9 mouse cellular contexts compared by ENCODE assay signal in genomic region chr1:164061278-164061677, GRCm38 (mm10). TPM values are rescaled to one million over a fixed set of nuclear protein-coding genes. Genes with fewer than 3 reads are reported as not detected.
A peak's percentile ranks its signal among the peaks of the same experiment; 100 is the strongest.
DNase-seq lines count a peak whose midpoint lies in the region; ATAC-seq lines count a peak whose summit lies in the region.
"Had no signal": no experiment of that assay in that cellular context is flagged by ENCODE, and none has a peak within 500 bp of the region (broad histone marks: within the 10 kb centered on the region; RNA-seq: fewer than 3 reads in every experiment).

No protein-coding gene starts in this region.

- no peak for ATAC-seq in liver, embryonic 15.5 days (ENCODE audit: insufficient read depth)
- no peak for ATAC-seq in liver, embryonic 11.5 days (replicated peaks; ENCODE audit: low FRiP score)
- ATAC-seq in midbrain, embryonic 15.5 days (replicated peaks): no peak

- H3K9ac ChIP-seq in liver, embryonic 15.5 days: no peak overlapping the region
- no peak overlapping the region for H3K9ac ChIP-seq in liver, embryonic 11.5 days (ENCODE audit: low read depth, low read length)
- no peak overlapping the region for H3K9ac ChIP-seq in midbrain, embryonic 15.5 days

- WGBS in liver, embryonic 15.5 days (ENCODE audit: insufficient replicate concordance): 9% methylated on average over 4 of the region's 4 CpGs
- WGBS in liver, embryonic 11.5 days: 15% methylated on average over 4 of the region's 4 CpGs
- 48% methylated on average over 4 of the region's 4 CpGs for WGBS in midbrain, embryonic 15.5 days

- H3K9me3 ChIP-seq in liver, embryonic 15.5 days (replicated peaks): no peaks in the 10 kb centered on the region
- no peaks in the 10 kb centered on the region for H3K9me3 ChIP-seq in liver, embryonic 11.5 days (ENCODE audit: control insufficient read depth, low read length)
- no peaks in the 10 kb centered on the region for H3K9me3 ChIP-seq in midbrain, embryonic 15.5 days

- H3K27ac ChIP-seq in liver, embryonic 15.5 days (replicated peaks): no peak overlapping the region
- no peak overlapping the region for H3K27ac ChIP-seq in liver, embryonic 11.5 days (ENCODE audit: low read depth, low read length)
- H3K27ac ChIP-seq in midbrain, embryonic 15.5 days: no peak overlapping the region

- H3K27me3 ChIP-seq in liver, embryonic 15.5 days: no peaks in the 10 kb centered on the region
- no peaks in the 10 kb centered on the region for H3K27me3 ChIP-seq in liver, embryonic 11.5 days (replicated peaks; ENCODE audit: control insufficient read depth, insufficient read depth, low read length)
- H3K27me3 ChIP-seq in midbrain, embryonic 15.5 days (replicated peaks): no peaks in the 10 kb centered on the region

- no peak overlapping the region for H3K4me3 ChIP-seq in liver, embryonic 15.5 days (replicated peaks)
- H3K4me3 ChIP-seq in liver, embryonic 11.5 days (ENCODE audit: low read depth, low read length): no peak overlapping the region
- H3K4me3 ChIP-seq in midbrain, embryonic 15.5 days: no peak overlapping the region

- DNase-seq in adrenal gland, postnatal 14 days: peak; percentile 15
- no peak for DNase-seq in adrenal gland, adult 2 months
- DNase-seq in liver, embryonic 11.5 days (ENCODE audit: low spot score): no peak
- peak; percentile 49 for DNase-seq in c-Kit-positive CD71-negative TER-119-negative erythroid progenitor cells, embryonic 14.5 days (ENCODE audit: low read depth)
- DNase-seq in mesoderm, embryonic 11.5 days (ENCODE audit: low read depth, low spot score): peak; percentile 16
- DNase-seq in left cerebral cortex, adult 11 months (ENCODE audit: low spot score): no peak
- DNase-seq: layer of hippocampus, adult 9-11 months had no signal

- no peaks in the 10 kb centered on the region; the same call in 1 of the 2 replicates for H3K4me1 ChIP-seq in liver, embryonic 15.5 days (replicated peaks)
- no peaks in the 10 kb centered on the region for H3K4me1 ChIP-seq in liver, embryonic 11.5 days (replicated peaks; ENCODE audit: control insufficient read depth, insufficient read depth, low read length)
- H3K4me1 ChIP-seq in midbrain, embryonic 15.5 days: no peaks in the 10 kb centered on the region

- no peaks in the 10 kb centered on the region for H3K36me3 ChIP-seq in liver, embryonic 15.5 days (replicated peaks)
- no peaks in the 10 kb centered on the region for H3K36me3 ChIP-seq in liver, embryonic 11.5 days (ENCODE audit: control insufficient read depth, insufficient read depth, low read length)
- no peaks in the 10 kb centered on the region for H3K36me3 ChIP-seq in midbrain, embryonic 15.5 days (replicated peaks)

- H3K4me2 ChIP-seq in liver, embryonic 15.5 days: peak overlapping the region; percentile 3; the same call in 1 of the 2 replicates
- H3K4me2 ChIP-seq in liver, embryonic 11.5 days: no peak overlapping the region
- H3K4me2 ChIP-seq in midbrain, embryonic 15.5 days: no peak overlapping the region

RNA-seq across cellular contexts. Expression of gene Sell, which starts 0.5 kb away (rescaled TPM):
- total RNA-seq in adrenal gland, postnatal 14 days (2021): 1.9 and 29.0 TPM in 2 replicates
- total RNA-seq in adrenal gland, adult 2 months (2021): 1 to 10 TPM in 1 of 2 experiments, under 1 TPM in 1; 0.63 to 1.1 TPM
- polyA plus RNA-seq in adrenal gland, adult 2 months (2012; rRNA removed): 0.06 and 0.15 TPM in 2 replicates
- 10.9 and 11.8 TPM in 2 replicates for polyA plus RNA-seq in liver, embryonic 15.5 days (2015; fragmentation: Nextera tagmentation; extraction: Ambion mirVana)
- polyA plus RNA-seq in liver, embryonic 11.5 days (2014; fragmentation: Nextera tagmentation; extraction: Ambion mirVana): 1.1 and 1.5 TPM in 2 replicates
- polyA plus RNA-seq in midbrain, embryonic 15.5 days (2015; fragmentation: Nextera tagmentation; extraction: Ambion mirVana): 0.14 and 0.19 TPM in 2 replicates

RNA-seq across cellular contexts. Expression of gene Sele, which starts 13.2 kb away (rescaled TPM):
- 3.4 and 4.0 TPM in 2 replicates for total RNA-seq in adrenal gland, postnatal 14 days (2021)
- total RNA-seq in adrenal gland, adult 2 months (2021): 1 to 10 TPM; 3.7 to 5.1 TPM
- polyA plus RNA-seq in adrenal gland, adult 2 months (2012; rRNA removed): 0.59 and 1.2 TPM in 2 replicates
- 0.05 TPM in 1 of 2 replicates, not detected in the other for polyA plus RNA-seq in liver, embryonic 15.5 days (2015; fragmentation: Nextera tagmentation; extraction: Ambion mirVana)
- polyA plus RNA-seq in liver, embryonic 11.5 days (2014; fragmentation: Nextera tagmentation; extraction: Ambion mirVana): 0.10 TPM in 1 of 2 replicates, not detected in the other
- not detected in 2 replicates for polyA plus RNA-seq in midbrain, embryonic 15.5 days (2015; fragmentation: Nextera tagmentation; extraction: Ambion mirVana)

RNA-seq across cellular contexts. Expression of gene Selp, which starts 53.8 kb away (rescaled TPM):
- total RNA-seq in adrenal gland, postnatal 14 days (2021): 1.2 and 1.4 TPM in 2 replicates
- 1 to 10 TPM; 1.1 TPM for total RNA-seq in adrenal gland, adult 2 months (2021)
- polyA plus RNA-seq in adrenal gland, adult 2 months (2012; rRNA removed): 0.21 and 0.25 TPM in 2 replicates
- polyA plus RNA-seq in liver, embryonic 15.5 days (2015; fragmentation: Nextera tagmentation; extraction: Ambion mirVana): 0.60 and 0.61 TPM in 2 replicates
- polyA plus RNA-seq in liver, embryonic 11.5 days (2014; fragmentation: Nextera tagmentation; extraction: Ambion mirVana): 0.78 and 0.79 TPM in 2 replicates
- not detected in 2 replicates for polyA plus RNA-seq in midbrain, embryonic 15.5 days (2015; fragmentation: Nextera tagmentation; extraction: Ambion mirVana)

Comparison
In these comparisons a context has a peak if more than half of its experiments do, and no peak if none do; other contexts are left out.
1. DNase-seq: peak in adrenal gland, postnatal 14 days (single experiment), c-Kit-positive CD71-negative TER-119-negative erythroid progenitor cells, embryonic 14.5 days (single experiment) and mesoderm, embryonic 11.5 days (single experiment); none in adrenal gland, adult 2 months (single experiment), liver, embryonic 11.5 days (single experiment) and left cerebral cortex, adult 11 months (single experiment).